Mouse (Mus musculus) thymus, adult 2 months (tissue): ENCODE data around the gene Msh4. TPM values are rescaled to one million over a fixed set of nuclear protein-coding genes. Genes with fewer than 3 reads are reported as not detected.
A peak's percentile ranks its signal among the peaks of the same experiment; 100 is the strongest.
"Not testable (repeated sequence)": the region's sequence is repeated elsewhere in the genome, so short reads cannot be mapped to it uniquely, and the experiment has no call there.

Source experiments
- DNase-seq: peaks from one replicate; pipeline ENCODE4 v3.0.0; 2021
- H3K27ac ChIP-seq: fragments of 200-500 bp; 2 replicates; pipeline ENCODE4 v1.5.1; 2012; ENCODE audit warnings: low read length, control low read depth; ENCODE audit not compliant: control insufficient read depth, insufficient read depth
- H3K27me3 ChIP-seq: fragments of 200-500 bp; 2 replicates; pipeline ENCODE4 v1.6.1; 2012; ENCODE audit warnings: mild to moderate bottlenecking, low read length, moderate library complexity, mixed read lengths; ENCODE audit not compliant: control insufficient read depth, insufficient read depth
- H3K36me3 ChIP-seq: fragments of 200-500 bp; 2 replicates; pipeline ENCODE4 v1.6.1; 2012; ENCODE audit warnings: mild to moderate bottlenecking, low read length, moderate library complexity; ENCODE audit not compliant: control insufficient read depth, insufficient read depth
- H3K4me1 ChIP-seq: fragments of 200-500 bp; replicated peaks from 2 replicates; pipeline ENCODE4 v1.6.1; 2012; ENCODE audit warnings: low read length; ENCODE audit not compliant: control insufficient read depth, insufficient read depth
- H3K4me3 ChIP-seq: fragments of 200-500 bp; 2 replicates; pipeline ENCODE4 v1.5.1; 2012; ENCODE audit warnings: mild to moderate bottlenecking, low read length, control low read depth, moderate library complexity; ENCODE audit not compliant: control insufficient read depth, insufficient read depth
- CTCF ChIP-seq: fragments of 200-500 bp; IDR thresholded peaks from 2 replicates; pipeline ENCODE4 v1.5.1; 2012; ENCODE audit warnings: mild to moderate bottlenecking, control low read depth, low read length, moderate library complexity, borderline replicate concordance; ENCODE audit not compliant: control insufficient read depth, poor library complexity, insufficient read depth; ENCODE audit errors: extremely low read depth
- POLR2A ChIP-seq: fragments of 200-500 bp; IDR thresholded peaks from 2 replicates; pipeline ENCODE4 v1.6.1; 2012; ENCODE audit warnings: mild to moderate bottlenecking, low read length, control low read depth, moderate library complexity; ENCODE audit not compliant: control insufficient read depth, poor library complexity, insufficient read depth; ENCODE audit errors: extremely low read depth
- WGBS: fragments of 180-500 bp; shearing (Covaris S2); methylation state at CpG from one replicate; pipeline ENCODE4 v1.1.7; 2018; 5-methylcytosine and 5-hydroxymethylcytosine counted together
- polyA plus RNA-seq: library from polyadenylated mRNA; depleted of rRNA; stranded (reverse); fragments of >200 nt; gene quantifications from 2 replicates; pipeline ENCODE4 v1.2.3, GENCODE M21; 2012

The Msh4 gene
- polyA plus RNA-seq, 1 experiment, result 0.18 TPM

GRCm38 (mm10) chr3:153831014-153831872 lies 74.7 kb downstream of the Msh4 start:
- WGBS, result 57% methylated on average over 11 of the region's 11 CpGs
- Histone ChIP-seq H3K4me3 (no peak overlapping the region), H3K36me3 (no peaks in the 10 kb centered on the region), H3K4me1 (no peaks in the 10 kb centered on the region), H3K27ac (no peak overlapping the region), H3K27me3 (no peaks in the 10 kb centered on the region)
- DNase-seq, result peak; percentile 35
- TF ChIP-seq CTCF, result peak; percentile 48; the same call in 1 of the 2 replicates
- no peak for TF ChIP-seq POLR2A

GRCm38 (mm10) chr3:153829788-153830187 lies 76.2 kb downstream of the Msh4 start:
- WGBS, result 98% methylated on average over 3 of the region's 3 CpGs
- H3K4me3 ChIP-seq, H3K4me1 ChIP-seq, H3K27ac ChIP-seq, H3K27me3 ChIP-seq, DNase-seq, H3K36me3 ChIP-seq: not testable (repeated sequence)

DNA sequence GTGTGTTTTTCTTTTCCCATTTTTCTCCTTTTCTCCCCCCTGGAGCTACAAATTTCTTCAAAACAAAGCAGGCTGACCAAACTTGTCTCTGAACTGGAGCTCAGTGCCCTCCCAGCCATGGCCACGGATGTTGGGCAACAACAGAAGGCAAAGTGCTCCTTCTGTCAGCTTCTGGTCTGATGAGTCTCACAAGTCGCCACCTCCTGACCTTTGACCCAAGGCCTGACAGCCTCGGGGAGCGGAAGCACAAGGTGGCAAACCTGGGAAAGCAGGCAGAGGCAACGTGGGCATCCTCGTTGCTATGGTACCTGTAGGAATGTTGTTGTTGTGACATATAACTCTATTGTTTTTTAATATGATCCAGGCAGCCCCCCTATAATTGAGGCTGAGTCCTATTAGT lies 79.3 kb downstream of the Msh4 start:
- WGBS, result 81% methylated on average over 6 of the region's 6 CpGs
- H3K27ac ChIP-seq, result no peak overlapping the region
- H3K36me3 ChIP-seq, result no peaks in the 10 kb centered on the region
- TF ChIP-seq POLR2A (no peak), CTCF (no peak)
- no peak for DNase-seq
- no peaks in the 10 kb centered on the region for H3K4me1 ChIP-seq
- no peaks in the 10 kb centered on the region for H3K27me3 ChIP-seq
- no peak overlapping the region for H3K4me3 ChIP-seq

GRCm38 (mm10) chr3:153825197-153825596 lies 80.7 kb downstream of the Msh4 start:
- no peak for DNase-seq
- TF ChIP-seq POLR2A (no peak), CTCF (no peak)
- no peaks in the 10 kb centered on the region for H3K4me1 ChIP-seq
- H3K27me3 ChIP-seq, result no peaks in the 10 kb centered on the region
- WGBS, result 95% methylated on average over 10 of the region's 10 CpGs
- no peaks in the 10 kb centered on the region for H3K36me3 ChIP-seq
- no peak overlapping the region for H3K4me3 ChIP-seq
- H3K27ac ChIP-seq, result no peak overlapping the region

- DNase-seq, result no peak
- 73% methylated on average over 11 of the region's 11 CpGs for WGBS
- no peaks in the 10 kb centered on the region for H3K36me3 ChIP-seq
- H3K4me1 ChIP-seq, result no peaks in the 10 kb centered on the region
- H3K27ac ChIP-seq, result no peak overlapping the region
- TF ChIP-seq CTCF, result no peak
- TF ChIP-seq POLR2A, result no peak
- no peaks in the 10 kb centered on the region for H3K27me3 ChIP-seq
- H3K4me3 ChIP-seq, result no peak overlapping the region
These were observed 82.0 kb downstream of the Msh4 start for GRCm38 (mm10) chr3:153823671-153824515.

DNA sequence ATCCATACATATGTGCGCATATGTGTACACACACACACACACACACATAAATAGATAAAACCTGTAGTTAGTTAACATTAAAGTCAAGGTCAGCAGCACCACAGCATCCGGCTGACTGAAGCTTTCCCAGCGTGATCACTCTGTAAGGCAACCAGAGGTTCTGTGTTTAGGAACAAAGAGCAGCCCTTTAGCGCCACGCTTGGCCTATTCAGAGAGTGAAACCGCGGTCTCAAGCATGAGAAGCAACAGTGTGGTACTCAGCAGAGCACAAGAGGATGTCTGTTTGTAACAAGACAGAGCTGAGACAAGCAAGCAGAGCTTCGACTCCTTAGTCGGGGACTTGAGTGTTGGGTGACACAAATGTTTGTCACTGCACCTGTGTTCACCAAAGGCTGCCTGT lies 86.5 kb downstream of the Msh4 start:
- TF ChIP-seq POLR2A, result no peak
- TF ChIP-seq CTCF, result no peak
- 92% methylated on average over 9 of the region's 9 CpGs for WGBS

GRCm38 (mm10) chr3:153818723-153819122 lies 87.2 kb downstream of the Msh4 start:
- H3K27me3 ChIP-seq, result no peaks in the 10 kb centered on the region
- no peak overlapping the region for H3K27ac ChIP-seq
- no peak for DNase-seq
- H3K4me1 ChIP-seq, result no peaks in the 10 kb centered on the region
- no peak overlapping the region for H3K4me3 ChIP-seq
- WGBS, result 77% methylated on average over 3 of the region's 3 CpGs
- no peaks in the 10 kb centered on the region for H3K36me3 ChIP-seq
- no peak for TF ChIP-seq CTCF
- TF ChIP-seq POLR2A, result no peak

More for the DNA sequence above, 86.5 kb downstream of the Msh4 start:
- H3K4me3 ChIP-seq, result no peak overlapping the region
- H3K36me3 ChIP-seq, result no peaks in the 10 kb centered on the region
- H3K4me1 ChIP-seq, result no peaks in the 10 kb centered on the region
- H3K27me3 ChIP-seq, result no peaks in the 10 kb centered on the region
- DNase-seq, result no peak
- no peak overlapping the region for H3K27ac ChIP-seq
